Mouse (Mus musculus) neural tube, embryonic 11.5 days (tissue): Measurements from ENCODE around the gene Inf2. TPM values are rescaled to one million over a fixed set of nuclear protein-coding genes. Genes with fewer than 3 reads are reported as not detected.

Experiments used
- ATAC-seq: fragments of 200-750 bp; cut with Nextera tagmentation; 2 replicates; pipeline ENCODE4 v1.8.0; 2017; ENCODE audit warnings: moderate number of reproducible peaks, mild to moderate bottlenecking, moderate TSS enrichment, moderate library complexity; ENCODE audit not compliant: insufficient read depth, low FRiP score, low TSS enrichment
- DNase-seq: peaks from one replicate; pipeline ENCODE4 v3.0.0-alpha.2; 2015; ENCODE audit warnings: low spot score
- H3K27ac ChIP-seq: fragments of 300-500 bp; sonication (generic); 2 replicates; pipeline ENCODE4 v1.5.1; 2014; ENCODE audit warnings: low read depth, mild to moderate bottlenecking, low read length
- H3K27me3 ChIP-seq: fragments of 300-500 bp; sonication (generic); 2 replicates; pipeline ENCODE4 v1.6.1; 2014; ENCODE audit warnings: mild to moderate bottlenecking, low read length, mixed read lengths; ENCODE audit not compliant: control insufficient read depth, insufficient read depth
- H3K36me3 ChIP-seq: fragments of 300-500 bp; sonication (generic); 2 replicates; pipeline ENCODE4 v1.6.1; 2014; ENCODE audit warnings: mild to moderate bottlenecking, low read length, moderate library complexity, mixed read lengths; ENCODE audit not compliant: control insufficient read depth, insufficient read depth
- H3K4me1 ChIP-seq: fragments of 300-500 bp; sonication (generic); 2 replicates; pipeline ENCODE4 v1.6.1; 2014; ENCODE audit warnings: low read length, mixed read lengths; ENCODE audit not compliant: control insufficient read depth, insufficient read depth
- H3K4me2 ChIP-seq: fragments of 300-500 bp; sonication (generic); 2 replicates; pipeline ENCODE4 v1.6.1; 2014; ENCODE audit warnings: low read depth, mild to moderate bottlenecking, moderate library complexity
- H3K4me3 ChIP-seq: fragments of 300-500 bp; sonication (generic); 2 replicates; pipeline ENCODE4 v1.5.1; 2014; ENCODE audit warnings: low read depth, low read length
- H3K9ac ChIP-seq: fragments of 300-500 bp; sonication (generic); 2 replicates; pipeline ENCODE4 v1.6.1; 2014; ENCODE audit warnings: mild to moderate bottlenecking, low read length
- H3K9me3 ChIP-seq: fragments of 300-500 bp; sonication (generic); 2 replicates; pipeline ENCODE4 v1.6.1; 2016; ENCODE audit warnings: low read length; ENCODE audit not compliant: control insufficient read depth
- WGBS: fragments of 180-500 bp; shearing (Covaris S2); extraction: QIAGEN DNeasy Blood & Tissue Kit; methylation state at CpG from one replicate; pipeline ENCODE4 v1.1.7; 2014; 5-methylcytosine and 5-hydroxymethylcytosine counted together
- polyA plus RNA-seq: library from polyadenylated mRNA; unstranded; fragments of >200 nt; fragmentation: Nextera tagmentation; extraction: Ambion mirVana; gene quantifications from 2 replicates; pipeline ENCODE4 v1.2.1, GENCODE M21; 2014

The Inf2 gene
- polyA plus RNA-seq, 1 experiment from 2014 or later = 1.9 TPM

DNA sequence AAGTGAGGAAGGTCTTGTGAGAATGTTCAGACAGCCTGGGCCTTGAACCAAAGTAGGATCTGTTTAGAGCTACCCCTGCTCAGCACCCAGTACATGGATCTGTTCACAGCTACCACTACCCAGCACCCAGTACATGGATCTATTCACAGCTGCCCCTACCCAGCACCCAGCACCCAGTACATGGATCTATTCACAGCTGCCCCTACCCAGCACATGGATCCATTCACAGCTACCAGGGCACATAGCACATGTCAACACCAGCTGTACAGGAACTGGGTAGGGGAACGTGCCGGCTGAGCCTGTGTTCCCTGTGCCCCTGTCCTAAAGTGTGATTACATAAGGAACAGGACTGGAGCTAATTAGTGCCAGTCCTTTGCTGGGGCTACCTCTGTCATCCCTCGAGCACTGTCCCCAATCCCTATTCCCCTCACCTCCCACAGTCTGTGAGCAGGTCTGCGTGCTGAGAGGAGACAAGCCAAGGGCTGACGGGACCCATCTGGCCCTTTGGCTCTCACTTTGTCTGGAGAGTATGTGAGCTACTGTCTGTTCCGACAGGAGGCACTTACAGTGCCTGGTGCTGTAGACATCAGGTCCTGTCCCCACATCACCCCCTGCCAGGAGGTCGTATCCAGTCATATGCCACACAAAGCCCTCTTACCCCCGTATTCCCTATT is 2.1 kb downstream of the Inf2 start:
- ATAC-seq (no peak), DNase-seq (no peak)
- no peaks in the 10 kb centered on the region for H3K9me3 ChIP-seq
- H3K9ac ChIP-seq = no peak overlapping the region
- H3K27me3 ChIP-seq = peaks cover 26% of the 10 kb centered on the region
- H3K36me3 ChIP-seq = no peaks in the 10 kb centered on the region
- no peak overlapping the region for H3K4me2 ChIP-seq
- H3K27ac ChIP-seq = no peak overlapping the region
- WGBS = 78% methylated on average over 8 of the region's 8 CpGs
- peaks cover 10% of the 10 kb centered on the region; the same call in 1 of the 2 replicates for H3K4me1 ChIP-seq
- H3K4me3 ChIP-seq = no peak overlapping the region

DNA sequence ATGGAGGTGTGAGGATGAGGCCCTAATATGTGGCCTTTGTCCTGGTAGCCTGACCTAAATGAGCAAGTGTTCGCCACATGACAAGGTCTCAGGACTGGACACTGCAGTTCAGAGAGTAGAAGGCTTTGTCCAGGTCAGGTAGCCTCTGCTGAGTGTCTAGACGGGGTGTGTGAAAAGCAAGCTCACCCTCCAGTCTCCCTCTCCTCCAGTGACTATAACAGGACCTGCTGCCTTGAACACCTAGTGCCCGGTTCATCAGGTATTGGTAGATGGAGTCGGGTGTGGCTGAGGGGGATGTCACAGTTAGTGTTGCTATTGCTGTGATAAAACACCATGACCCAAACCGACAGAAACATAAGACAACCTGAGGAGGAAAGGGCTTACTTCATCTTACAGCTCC is 2.7 kb downstream of the Inf2 start:
- Histone ChIP-seq H3K27ac (no peak overlapping the region), H3K36me3 (no peaks in the 10 kb centered on the region), H3K4me1 (peaks cover 10% of the 10 kb centered on the region; the same call in 1 of the 2 replicates), H3K4me3 (no peak overlapping the region), H3K9me3 (no peaks in the 10 kb centered on the region), H3K9ac (no peak overlapping the region), H3K4me2 (no peak overlapping the region), H3K27me3 (peaks cover 26% of the 10 kb centered on the region)
- WGBS = 86% methylated on average over 5 of the region's 5 CpGs
- DNase-seq (no peak), ATAC-seq (no peak)

DNA sequence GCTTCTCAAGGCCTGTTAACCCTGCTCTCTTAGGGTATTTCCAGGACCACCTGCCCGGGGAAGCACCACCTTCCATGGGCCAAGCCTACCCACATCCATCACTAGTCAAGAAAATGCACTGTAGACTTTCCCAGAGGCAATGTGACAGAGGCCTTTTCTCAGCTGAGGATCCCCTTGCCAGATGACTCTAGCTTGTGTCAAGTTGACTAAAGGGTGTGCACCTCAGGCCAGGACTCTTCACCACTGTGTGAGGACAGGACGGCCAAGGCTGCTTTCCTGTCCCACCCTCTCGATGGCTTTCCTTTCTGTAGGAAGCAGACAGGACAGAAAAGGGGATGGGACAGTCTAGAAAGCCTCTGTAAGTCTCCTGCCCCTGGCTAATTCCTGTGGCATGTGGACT is 3.1 kb downstream of the Inf2 start:
- H3K9ac ChIP-seq = no peak overlapping the region
- DNase-seq (no peak), ATAC-seq (no peak)
- no peak overlapping the region for H3K4me3 ChIP-seq
- H3K4me1 ChIP-seq = peaks cover 10% of the 10 kb centered on the region; the same call in 1 of the 2 replicates
- 85% methylated on average over 3 of the region's 3 CpGs for WGBS
- peaks cover 26% of the 10 kb centered on the region for H3K27me3 ChIP-seq
- no peak overlapping the region for H3K4me2 ChIP-seq
- no peaks in the 10 kb centered on the region for H3K9me3 ChIP-seq
- H3K27ac ChIP-seq = no peak overlapping the region
- H3K36me3 ChIP-seq = no peaks in the 10 kb centered on the region

DNA sequence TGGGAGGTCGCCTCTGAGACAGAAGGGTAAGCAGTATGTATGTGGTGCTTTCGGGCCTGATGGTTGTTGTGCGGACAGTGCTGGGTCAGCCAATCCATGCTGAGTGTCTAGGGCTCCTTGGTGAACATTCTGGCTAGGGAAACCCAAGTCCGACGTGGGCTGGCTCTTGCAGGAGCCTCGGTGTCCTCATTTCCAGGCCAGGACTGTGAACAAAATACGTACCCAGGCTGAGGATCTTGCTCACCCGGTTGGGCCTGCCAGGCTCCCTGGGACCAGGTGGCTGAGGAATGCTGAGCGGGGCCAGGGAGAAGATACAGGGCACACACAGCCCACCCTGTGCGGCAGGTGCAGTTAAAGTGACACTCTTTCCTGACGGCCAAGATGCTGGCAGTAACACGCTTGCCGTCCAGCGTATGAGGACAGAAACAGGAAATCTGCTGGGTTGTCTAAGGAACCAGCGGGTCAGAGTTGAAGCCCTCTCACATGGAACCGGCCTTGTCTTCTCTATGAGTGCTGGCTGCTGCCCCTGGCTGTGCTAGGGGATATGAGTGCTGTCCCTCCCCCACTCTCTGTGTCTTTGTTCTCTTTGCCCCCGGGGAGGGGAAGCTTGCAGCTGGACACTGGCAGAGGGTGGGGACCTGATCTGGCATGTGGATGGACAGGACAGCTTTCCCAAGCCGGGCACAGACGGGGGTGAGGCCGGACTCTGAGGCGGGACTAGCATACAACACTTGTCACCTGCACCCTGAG is 4.6 kb downstream of the Inf2 start:
- Histone ChIP-seq H3K4me1 (peaks cover 8% of the 10 kb centered on the region; the same call in 1 of the 2 replicates), H3K36me3 (no peaks in the 10 kb centered on the region), H3K9me3 (no peaks in the 10 kb centered on the region), H3K27me3 (peaks cover 17% of the 10 kb centered on the region), H3K9ac (no peak overlapping the region), H3K27ac (no peak overlapping the region), H3K4me3 (no peak overlapping the region), H3K4me2 (no peak overlapping the region)
- DNase-seq = no peak
- WGBS = 85% methylated on average over 21 of the region's 21 CpGs
- no peak for ATAC-seq

DNA sequence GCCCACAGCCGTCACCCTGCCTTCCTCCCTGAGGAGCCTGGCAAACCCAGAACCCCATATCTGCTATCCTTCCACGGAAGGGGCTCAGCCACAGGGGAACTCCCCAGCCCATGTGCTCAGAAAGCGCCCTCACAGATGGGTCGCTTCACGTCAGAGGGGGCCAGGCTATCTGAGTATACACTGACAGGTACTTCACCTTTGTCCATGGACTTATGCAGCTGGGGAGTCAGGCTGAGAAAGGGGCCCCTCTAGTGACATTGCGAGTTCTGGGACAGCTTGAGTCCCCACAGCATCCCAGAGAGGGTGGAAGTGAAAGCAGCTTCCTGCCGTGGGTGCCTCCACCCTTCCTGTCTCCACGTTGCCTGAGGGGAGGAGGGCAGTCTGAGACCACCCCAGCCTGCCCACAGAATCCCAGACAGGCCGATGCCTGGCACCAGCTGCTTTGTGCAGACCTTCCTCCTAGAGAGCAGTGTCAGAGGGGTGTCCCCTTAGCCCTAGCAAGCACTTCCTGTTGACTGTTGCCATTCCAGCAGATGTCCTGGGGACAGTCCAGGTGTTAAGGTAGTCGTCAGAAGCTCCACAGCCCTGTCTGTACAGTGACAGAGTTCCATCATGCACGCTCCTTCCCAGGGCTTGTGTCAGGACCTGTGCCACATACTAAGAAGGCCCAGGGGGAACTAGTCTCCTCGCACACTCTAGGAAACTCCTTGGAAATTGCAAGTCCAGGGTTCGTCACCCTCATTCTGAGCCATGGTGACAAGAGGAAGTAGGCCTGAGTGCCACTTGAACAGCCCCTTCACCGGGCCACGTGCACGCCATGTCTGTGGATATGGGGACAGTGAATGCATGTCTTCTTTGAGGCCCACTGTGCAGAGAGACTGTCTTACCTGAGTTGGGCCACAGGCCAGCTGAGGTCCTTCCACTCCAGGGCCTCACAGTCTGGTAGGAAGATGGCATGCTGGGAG is 5.6 kb downstream of the Inf2 start:
- no peak overlapping the region for H3K4me2 ChIP-seq
- no peak overlapping the region for H3K9ac ChIP-seq
- 75% methylated on average over 16 of the region's 16 CpGs for WGBS
- H3K27ac ChIP-seq = no peak overlapping the region
- H3K4me1 ChIP-seq = no peaks in the 10 kb centered on the region
- H3K9me3 ChIP-seq = no peaks in the 10 kb centered on the region
- H3K36me3 ChIP-seq = no peaks in the 10 kb centered on the region
- DNase-seq = no peak
- ATAC-seq = no peak
- peaks cover 10% of the 10 kb centered on the region for H3K27me3 ChIP-seq
- H3K4me3 ChIP-seq = no peak overlapping the region

DNA sequence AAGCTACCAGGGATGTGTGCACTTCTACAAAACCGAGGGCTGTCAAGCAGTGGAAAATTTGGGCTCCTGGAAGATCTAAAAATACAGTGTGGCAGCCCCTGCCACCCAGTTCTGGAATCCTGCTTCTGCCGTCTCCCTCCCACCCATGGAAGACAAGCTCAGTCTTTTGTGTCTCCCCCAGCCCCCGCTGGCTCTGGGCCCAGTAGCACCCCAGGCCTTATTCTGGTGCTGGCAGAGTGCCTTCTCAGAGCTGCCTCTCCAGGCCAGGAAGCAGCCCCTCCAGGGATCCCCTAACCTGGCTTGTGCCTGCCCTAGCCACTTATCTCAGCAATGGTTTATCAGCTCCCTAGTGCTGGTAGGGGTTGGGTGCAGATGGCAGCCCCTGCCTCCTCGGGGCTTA is 6.4 kb downstream of the Inf2 start:
- no peaks in the 10 kb centered on the region for H3K9me3 ChIP-seq
- no peak overlapping the region; the same call in 1 of the 2 replicates for H3K9ac ChIP-seq
- H3K4me3 ChIP-seq = no peak overlapping the region
- no peak for ATAC-seq
- peaks cover 3% of the 10 kb centered on the region; the same call in 1 of the 2 replicates for H3K27me3 ChIP-seq
- H3K36me3 ChIP-seq = no peaks in the 10 kb centered on the region
- H3K4me2 ChIP-seq = no peak overlapping the region
- no peak overlapping the region for H3K27ac ChIP-seq
- no peaks in the 10 kb centered on the region for H3K4me1 ChIP-seq
- 65% methylated on average over 4 of the region's 4 CpGs for WGBS
- DNase-seq = no peak

DNA sequence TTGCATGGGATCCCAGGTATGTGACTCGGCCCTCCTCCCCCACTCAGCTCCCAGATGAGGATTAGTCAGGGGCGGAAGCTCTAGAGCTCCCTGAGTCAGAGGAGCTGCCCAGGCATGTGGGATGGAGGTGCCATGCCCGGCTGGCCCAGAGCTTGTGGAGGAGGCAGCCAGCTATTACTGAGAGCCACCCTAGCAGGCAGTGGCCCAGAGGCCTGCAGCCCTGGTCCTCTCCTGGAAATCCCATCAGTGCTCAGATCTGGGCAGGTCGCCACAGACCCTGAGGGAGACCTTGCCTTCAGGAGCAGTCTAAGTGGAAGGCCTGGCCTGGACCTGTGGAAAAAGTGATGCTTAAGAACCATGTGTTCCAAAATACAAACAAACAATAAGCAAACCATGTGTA is 7.0 kb downstream of the Inf2 start:
- Histone ChIP-seq H3K36me3 (no peaks in the 10 kb centered on the region), H3K27me3 (no peaks in the 10 kb centered on the region), H3K4me1 (no peaks in the 10 kb centered on the region), H3K9ac (no peak overlapping the region), H3K4me3 (no peak overlapping the region), H3K9me3 (no peaks in the 10 kb centered on the region), H3K4me2 (no peak overlapping the region), H3K27ac (no peak overlapping the region)
- DNase-seq = no peak
- no peak for ATAC-seq
- 86% methylated on average over 4 of the region's 4 CpGs for WGBS

DNA sequence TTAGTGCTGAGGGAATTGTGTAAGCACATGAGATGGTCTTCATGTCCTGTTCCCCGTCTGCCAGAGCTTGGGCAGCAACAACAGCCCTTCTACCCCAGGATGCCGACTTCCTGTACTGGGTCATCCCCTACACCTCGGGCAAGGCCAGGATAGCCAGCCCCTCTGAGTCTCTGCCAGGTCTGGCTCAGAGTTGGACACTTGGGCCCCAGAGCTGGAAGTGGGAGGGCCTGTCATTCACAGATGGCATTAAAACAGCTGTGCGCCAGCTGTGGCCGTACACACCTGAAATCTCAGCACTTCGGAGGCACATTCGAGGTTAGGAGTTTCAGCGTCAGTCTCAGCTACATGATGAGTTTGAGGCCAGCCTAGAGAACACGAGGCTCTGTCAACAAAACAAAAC is 7.9 kb downstream of the Inf2 start:
- H3K36me3 ChIP-seq = no peaks in the 10 kb centered on the region
- H3K4me2 ChIP-seq = no peak overlapping the region
- H3K9me3 ChIP-seq = no peaks in the 10 kb centered on the region
- H3K27ac ChIP-seq = no peak overlapping the region
- ATAC-seq = no peak
- WGBS = 78% methylated on average over 9 of the region's 9 CpGs
- H3K9ac ChIP-seq = no peak overlapping the region
- H3K4me3 ChIP-seq = no peak overlapping the region
- no peak for DNase-seq
- H3K4me1 ChIP-seq = no peaks in the 10 kb centered on the region
- no peaks in the 10 kb centered on the region for H3K27me3 ChIP-seq
